32 mouse cellular contexts compared by ENCODE assay signal in the genomic region with DNA sequence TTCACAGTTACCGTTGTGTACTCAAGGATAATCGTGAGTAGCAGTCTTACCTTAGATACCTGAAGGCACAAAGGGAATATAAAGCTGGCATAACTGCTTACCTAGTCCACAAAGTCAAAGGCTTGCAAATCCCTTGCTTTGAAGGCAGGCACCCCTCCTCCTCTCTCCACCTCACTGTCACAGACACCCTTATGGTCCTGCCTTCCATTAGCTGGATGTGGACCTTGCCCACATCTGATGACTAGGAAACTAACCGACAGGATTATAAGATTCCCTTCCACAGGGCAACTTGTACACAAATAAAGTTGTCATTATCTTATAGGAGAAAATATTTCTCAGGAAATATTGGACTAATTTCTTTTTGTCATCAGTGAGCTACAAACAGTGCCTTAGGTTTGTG.
"Had no signal": no experiment of that assay in that cellular context is flagged by ENCODE, and none has a peak within 500 bp of the region (broad histone marks: within the 10 kb centered on the region; RNA-seq: fewer than 3 reads in every experiment).

No protein-coding gene starts in this region.

- H3K4me3 ChIP-seq: limb, embryonic 10.5 days; limb, embryonic 12.5 days; limb, embryonic 13.5 days; limb, embryonic 15.5 days; liver, embryonic 12.5 days; liver, embryonic 13.5 days; liver, embryonic 15.5 days; lung, embryonic 15.5 days; megakaryocyte, embryonic 14.5 days; midbrain, embryonic 10.5 days; midbrain, embryonic 12.5 days; midbrain, embryonic 13.5 days; midbrain, embryonic 15.5 days; myocyte; neural tube, embryonic 12.5 days; neural tube, embryonic 13.5 days had no signal

- H3K27ac ChIP-seq: limb, embryonic 10.5 days; limb, embryonic 12.5 days; limb, embryonic 13.5 days; limb, embryonic 15.5 days; liver, embryonic 12.5 days; liver, embryonic 13.5 days; liver, embryonic 14.5 days; liver, embryonic 15.5 days; lung, embryonic 15.5 days; midbrain, embryonic 10.5 days; midbrain, embryonic 12.5 days; midbrain, embryonic 13.5 days; midbrain, embryonic 15.5 days; neural tube, embryonic 12.5 days; neural tube, embryonic 13.5 days had no signal

- H3K36me3 ChIP-seq: limb, embryonic 10.5 days; limb, embryonic 12.5 days; limb, embryonic 13.5 days; limb, embryonic 15.5 days; liver, embryonic 12.5 days; liver, embryonic 13.5 days; liver, embryonic 15.5 days; lung, embryonic 15.5 days; midbrain, embryonic 10.5 days; midbrain, embryonic 12.5 days; midbrain, embryonic 13.5 days; midbrain, embryonic 15.5 days; neural tube, embryonic 12.5 days; neural tube, embryonic 13.5 days had no signal

- ATAC-seq: liver, embryonic 12.5 days; liver, postnatal 0 days; lung, postnatal 0 days; midbrain, embryonic 13.5 days; midbrain, embryonic 15.5 days; midbrain, embryonic 16.5 days had no signal

- H3K4me1 ChIP-seq: limb, embryonic 13.5 days; limb, embryonic 15.5 days; liver, embryonic 12.5 days; liver, embryonic 13.5 days; liver, embryonic 15.5 days; lung, embryonic 15.5 days; megakaryocyte, embryonic 14.5 days; midbrain, embryonic 12.5 days; midbrain, embryonic 13.5 days; neural tube, embryonic 12.5 days had no signal

- H3K9me3 ChIP-seq: limb, embryonic 10.5 days; limb, embryonic 12.5 days; limb, embryonic 13.5 days; limb, embryonic 15.5 days; liver, embryonic 12.5 days; liver, embryonic 13.5 days; liver, embryonic 15.5 days; lung, embryonic 15.5 days; megakaryocyte, embryonic 14.5 days; midbrain, embryonic 10.5 days; midbrain, embryonic 12.5 days; midbrain, embryonic 13.5 days; midbrain, embryonic 15.5 days; neural tube, embryonic 12.5 days; neural tube, embryonic 13.5 days had no signal

- H3K4me2 ChIP-seq: limb, embryonic 12.5 days; limb, embryonic 13.5 days; limb, embryonic 15.5 days; liver, embryonic 11.5 days; liver, embryonic 12.5 days; liver, embryonic 13.5 days; liver, embryonic 15.5 days; lung, embryonic 14.5 days; lung, embryonic 15.5 days; midbrain, embryonic 11.5 days; midbrain, embryonic 12.5 days; midbrain, embryonic 13.5 days; midbrain, embryonic 15.5 days; neural tube, embryonic 12.5 days; neural tube, embryonic 13.5 days had no signal

- H3K9ac ChIP-seq: limb, embryonic 12.5 days; limb, embryonic 13.5 days; limb, embryonic 15.5 days; liver, embryonic 12.5 days; liver, embryonic 13.5 days; liver, embryonic 14.5 days; liver, embryonic 15.5 days; liver, postnatal 0 days; lung, embryonic 14.5 days; lung, embryonic 15.5 days; midbrain, embryonic 12.5 days; midbrain, embryonic 13.5 days; midbrain, embryonic 15.5 days; neural tube, embryonic 12.5 days; neural tube, embryonic 13.5 days had no signal

- H3K27me3 ChIP-seq: limb, embryonic 12.5 days; limb, embryonic 13.5 days; limb, embryonic 15.5 days; liver, embryonic 12.5 days; liver, embryonic 13.5 days; liver, embryonic 15.5 days; lung, embryonic 15.5 days; megakaryocyte, embryonic 14.5 days; midbrain, embryonic 12.5 days; midbrain, embryonic 13.5 days; midbrain, embryonic 15.5 days; neural tube, embryonic 12.5 days; neural tube, embryonic 13.5 days had no signal

- DNase-seq: left cerebral cortex, postnatal 4 days; liver; liver, embryonic 13.5 days; liver, postnatal 0 days; lung, adult 18-20 months; lung, adult 2 months; lung, embryonic 14.5 days; lung, postnatal 10 days; lung, postnatal 14 days; lung, postnatal 36 days; lung, postnatal 4 days; midbrain, embryonic 14.5 days had no signal
